Mouse (Mus musculus) Muller cell, postnatal 12 days (primary cell): ENCODE measurements around the gene Ly6g5b.

Experiments
- DNase-seq: peaks from one replicate; pipeline ENCODE4 v3.0.0-alpha.2; 2015; ENCODE audit errors: inconsistent ontology term

Gene Ly6g5b

GRCm38 (mm10) chr17:35080248-35080647 is 35.0 kb downstream of the Ly6g5b start:
- no peak for DNase-seq

DNA sequence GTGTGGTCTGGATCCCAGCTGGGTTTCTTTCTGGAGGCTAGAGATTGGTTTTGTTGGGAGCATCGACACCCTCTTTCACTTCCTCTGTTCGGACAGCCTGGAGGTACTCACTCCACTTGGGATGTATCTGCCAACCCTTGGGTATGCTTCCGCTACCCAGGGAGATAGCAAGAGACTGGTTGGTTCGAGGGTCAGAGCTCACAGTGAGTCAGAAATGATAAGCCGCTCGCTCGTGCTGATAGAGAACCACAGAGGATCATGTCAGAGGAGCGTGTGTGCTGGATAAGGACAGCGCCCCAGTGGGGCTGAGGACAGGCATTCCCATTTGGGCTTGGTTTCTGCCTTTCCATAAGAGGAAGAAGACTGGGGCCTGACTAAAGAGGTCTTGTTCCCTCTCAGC is 35.5 kb downstream of the Ly6g5b start:
- no peak for DNase-seq

DNA sequence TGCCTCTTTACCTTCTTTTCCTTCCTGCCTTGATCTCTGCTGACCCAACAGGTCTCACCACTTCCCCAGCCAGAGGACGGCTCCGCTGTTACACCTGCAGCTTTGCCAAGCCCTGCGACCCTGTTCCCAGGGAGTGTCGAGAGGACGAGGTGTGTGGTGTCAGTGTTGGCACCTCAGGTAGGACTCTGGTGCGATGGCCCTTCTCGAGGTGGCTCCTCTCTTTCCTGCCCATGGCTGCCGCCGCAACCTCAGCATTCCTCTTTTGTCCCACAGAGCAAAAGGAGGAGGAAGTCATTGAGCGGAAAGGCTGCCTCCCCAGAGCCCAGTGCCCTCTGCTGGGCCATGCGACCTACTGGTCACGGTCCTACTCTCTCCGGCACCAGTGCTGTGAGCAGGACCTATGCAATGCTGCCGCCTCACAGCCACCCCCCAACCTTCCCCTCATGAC is 37.4 kb downstream of the Ly6g5b start, which contains the start of gene Ly6g6d:
Gene Ly6g6d, minus strand, starts transcription at position 280 of the 448 bp plus-strand sequence.
- DNase-seq = peak; percentile 72

GRCm38 (mm10) chr17:35077285-35077684 is 37.9 kb downstream of the Ly6g5b start:
- DNase-seq = no peak

DNA sequence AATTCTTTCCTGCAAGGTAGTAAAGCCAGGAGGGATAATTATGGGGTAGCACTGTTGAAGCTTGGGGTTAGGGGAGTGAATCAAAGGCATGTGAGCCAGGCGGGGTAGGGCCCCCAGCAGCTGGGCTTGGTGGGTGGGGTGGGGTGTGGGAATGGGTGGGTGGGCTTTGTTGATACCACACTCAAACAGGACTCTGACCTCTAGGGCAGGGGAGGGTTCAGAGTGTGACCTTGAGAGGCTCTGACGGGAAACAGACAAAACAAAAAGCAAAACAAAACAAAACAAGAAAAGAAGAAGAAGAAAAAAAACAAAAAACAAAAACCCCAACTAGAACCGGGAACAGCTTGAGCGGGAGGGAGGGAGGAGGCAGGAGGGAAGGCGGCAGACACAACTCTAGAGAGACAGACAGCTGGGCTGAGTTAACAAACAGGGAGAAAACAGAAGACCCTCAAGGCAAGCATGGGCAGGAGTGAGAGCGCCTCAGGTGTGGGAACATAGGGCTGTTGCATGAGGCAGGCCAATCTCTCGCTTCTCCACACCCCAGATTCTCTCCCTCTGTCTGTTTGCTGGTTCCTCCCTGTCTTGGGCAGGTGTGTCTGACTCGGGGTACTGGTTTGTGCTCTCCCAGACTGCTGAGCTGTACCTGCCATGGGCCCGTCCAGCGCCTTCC is 38.6 kb downstream of the Ly6g5b start, which contains the start of gene Ly6g6e:
Gene Ly6g6e, plus strand, starts transcription at position 396 of the 670 bp plus-strand sequence.
- DNase-seq = no peak

DNA sequence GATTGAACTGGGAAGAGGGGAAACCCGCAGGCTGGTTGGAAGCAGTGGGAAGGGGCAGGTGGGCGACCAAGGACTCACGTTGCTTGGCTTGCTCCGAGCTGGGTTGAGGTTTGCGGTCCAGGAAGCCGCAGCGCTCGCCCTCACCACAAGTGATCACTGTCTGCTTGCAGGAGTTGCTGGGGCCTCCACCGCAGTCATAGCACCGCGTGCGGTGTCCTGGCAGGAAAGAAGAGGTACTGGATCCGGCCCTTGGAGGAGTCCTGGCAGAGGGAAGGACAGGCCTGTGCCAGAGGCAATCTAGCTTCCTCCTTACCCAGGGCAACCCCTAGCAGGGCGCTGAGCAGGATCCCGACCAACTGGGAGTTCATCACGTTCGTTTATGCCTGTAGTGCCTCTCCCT is 41.1 kb downstream of the Ly6g5b start:
- peak; percentile 49 for DNase-seq

GRCm38 (mm10) chr17:35071454-35071853 is 43.8 kb downstream of the Ly6g5b start:
- no peak for DNase-seq

GRCm38 (mm10) chr17:35070556-35071229 is 44.5 kb downstream of the Ly6g5b start:
- DNase-seq = no peak

DNA sequence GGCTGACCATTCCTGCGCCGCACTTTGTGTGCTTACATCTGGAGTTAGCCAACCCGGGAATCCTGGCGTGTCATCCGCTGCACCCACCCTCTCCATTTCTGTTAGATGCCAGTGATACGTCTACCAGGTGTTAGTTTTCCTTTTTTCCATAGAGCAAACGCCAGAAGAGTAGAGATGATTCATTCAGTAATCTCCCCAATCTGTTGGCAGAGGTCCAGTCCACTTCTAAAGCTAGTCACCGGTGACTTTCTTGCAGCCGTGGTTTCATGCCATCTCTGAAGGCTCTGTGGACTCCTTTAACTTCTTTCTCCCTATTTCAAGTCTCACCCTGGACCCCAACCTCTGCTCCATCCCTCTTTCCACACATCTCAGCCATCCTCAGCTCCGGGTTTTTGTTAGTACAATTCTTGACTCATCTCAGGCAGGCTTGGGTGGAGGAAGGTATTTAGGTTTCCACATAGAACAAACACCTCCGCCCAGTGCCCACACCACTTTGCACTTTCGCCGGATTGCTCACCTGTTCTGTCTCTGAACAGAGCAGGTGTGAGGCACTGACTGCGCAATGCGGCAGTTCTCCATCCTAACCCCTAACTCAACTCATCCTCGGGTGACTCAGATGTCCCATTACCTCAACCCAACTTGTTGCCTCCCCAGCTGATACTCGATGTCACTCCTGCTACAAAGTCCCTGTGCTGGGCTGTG is 46.9 kb downstream of the Ly6g5b start:
- DNase-seq = no peak

GRCm38 (mm10) chr17:35066084-35066483 is 49.1 kb downstream of the Ly6g5b start, which contains the start of gene Mpig6b:
Gene Mpig6b, minus strand, starts transcription at chr17:35066184.
- DNase-seq = no peak

DNA sequence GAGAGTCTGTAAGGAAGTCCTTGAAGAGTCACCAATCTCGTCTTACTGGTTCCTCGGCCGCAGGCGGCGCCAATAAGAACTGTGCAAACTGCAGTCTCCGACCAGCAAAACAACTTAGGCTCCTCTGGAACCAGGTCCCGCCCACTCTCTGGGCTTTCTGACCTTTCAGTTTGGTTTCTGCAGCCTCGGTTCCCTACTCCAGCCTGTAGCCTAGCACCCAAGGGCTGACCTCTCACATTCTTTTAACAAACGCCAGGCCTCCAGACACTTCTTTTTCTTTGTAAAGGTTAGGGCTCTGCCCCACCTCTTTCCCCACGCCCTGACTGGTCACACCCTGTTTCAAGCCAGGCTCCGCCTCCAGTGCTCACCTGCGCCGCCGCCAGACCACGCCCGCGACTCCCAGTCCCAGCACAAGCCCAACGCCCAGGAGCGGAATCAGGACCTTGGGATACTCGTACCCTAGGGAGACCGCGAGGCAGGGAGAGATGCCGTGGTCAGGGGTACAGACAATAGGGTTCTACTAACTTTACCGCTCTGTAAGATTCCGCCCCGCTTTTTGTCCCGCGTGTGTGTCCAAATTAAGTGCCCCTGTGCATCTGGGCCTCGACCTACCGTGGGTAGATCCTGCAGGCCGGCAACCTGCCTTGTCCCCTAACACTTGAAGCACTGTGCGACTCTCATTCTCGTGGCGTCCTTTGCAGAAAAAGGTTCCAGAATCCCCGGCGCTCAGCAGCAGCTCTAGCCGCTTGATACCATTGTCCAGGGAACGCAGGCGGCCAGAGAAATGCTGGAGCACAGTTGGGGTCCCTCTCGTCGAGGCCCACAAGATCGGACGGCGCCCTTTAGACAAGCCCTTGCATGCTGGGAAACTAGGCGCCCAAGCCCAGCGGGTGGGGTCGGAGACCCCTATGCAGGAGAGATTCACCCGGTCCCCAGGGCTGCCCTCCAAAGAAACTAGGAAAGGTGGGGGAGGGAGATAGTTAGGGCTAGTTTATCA is 50.0 kb downstream of the Ly6g5b start, which contains the start of gene Ly6g6c:
Gene Ly6g6c, plus strand, starts transcription at position 438 of the 997 bp plus-strand sequence.
- DNase-seq = no peak

- DNase-seq = no peak
These were observed 50.8 kb downstream of the Ly6g5b start for GRCm38 (mm10) chr17:35064378-35064877.
